Mouse (Mus musculus) right cerebral cortex, postnatal 36 days (tissue): Measurements from ENCODE around the gene Gm21887.
"Not testable (repeated sequence)": the region's sequence is repeated elsewhere in the genome, so short reads cannot be mapped to it uniquely, and the experiment has no call there.

ENCODE experiments used
- DNase-seq, 2 experiments: peaks; one replicate each; pipeline ENCODE4 v3.0.0; 2022; ENCODE audit warnings: low spot score in 2 of 2, mixed read lengths in 1 of 2

The Gm21887 gene

GRCm38 (mm10) chrX:170011529-170011879 is 2.0 kb downstream of the Gm21887 start:
- not testable (repeated sequence) for DNase-seq

- not testable (repeated sequence) for DNase-seq
Measured at GRCm38 (mm10) chrX:170013421-170013820, 4.0 kb downstream of the Gm21887 start.

DNA sequence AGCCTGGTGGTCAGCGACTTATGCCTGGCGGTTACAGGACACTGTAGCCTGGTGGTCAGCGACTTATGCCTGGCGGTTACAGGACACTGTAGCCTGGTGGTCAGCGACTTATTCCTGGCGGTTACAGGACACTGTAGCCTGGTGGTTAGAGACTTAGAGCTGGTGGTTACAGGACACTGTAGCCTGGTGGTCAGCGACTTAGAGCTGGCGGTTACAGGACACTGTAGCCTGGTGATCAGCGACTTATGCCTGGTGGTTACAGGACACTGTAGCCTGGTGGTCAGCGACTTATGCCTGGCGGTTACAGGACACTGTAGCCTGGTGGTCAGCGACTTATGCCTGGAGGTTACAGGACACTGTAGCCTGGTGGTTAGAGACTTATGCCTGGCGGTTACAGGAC is 4.6 kb downstream of the Gm21887 start:
- DNase-seq = not testable (repeated sequence)

DNA sequence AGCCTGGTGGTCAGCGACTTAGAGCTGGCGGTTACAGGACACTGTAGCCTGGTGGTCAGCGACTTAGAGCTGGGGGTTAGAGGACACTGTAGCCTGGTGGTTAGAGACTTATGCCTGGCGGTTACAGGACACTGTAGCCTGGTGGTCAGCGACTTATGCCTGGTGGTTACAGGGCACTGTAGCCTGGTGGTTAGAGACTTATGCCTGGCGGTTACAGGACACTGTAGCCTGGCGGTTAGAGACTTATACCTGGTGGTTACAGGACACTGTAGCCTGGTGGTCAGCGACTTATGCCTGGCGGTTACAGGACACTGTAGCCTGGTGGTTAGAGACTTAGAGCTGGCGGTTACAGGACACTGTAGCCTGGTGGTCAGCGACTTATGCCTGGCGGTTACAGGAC is 6.4 kb downstream of the Gm21887 start:
- not testable (repeated sequence) for DNase-seq

- not testable (repeated sequence) for DNase-seq
Measured at GRCm38 (mm10) chrX:170017333-170018245, 8.1 kb downstream of the Gm21887 start.

DNA sequence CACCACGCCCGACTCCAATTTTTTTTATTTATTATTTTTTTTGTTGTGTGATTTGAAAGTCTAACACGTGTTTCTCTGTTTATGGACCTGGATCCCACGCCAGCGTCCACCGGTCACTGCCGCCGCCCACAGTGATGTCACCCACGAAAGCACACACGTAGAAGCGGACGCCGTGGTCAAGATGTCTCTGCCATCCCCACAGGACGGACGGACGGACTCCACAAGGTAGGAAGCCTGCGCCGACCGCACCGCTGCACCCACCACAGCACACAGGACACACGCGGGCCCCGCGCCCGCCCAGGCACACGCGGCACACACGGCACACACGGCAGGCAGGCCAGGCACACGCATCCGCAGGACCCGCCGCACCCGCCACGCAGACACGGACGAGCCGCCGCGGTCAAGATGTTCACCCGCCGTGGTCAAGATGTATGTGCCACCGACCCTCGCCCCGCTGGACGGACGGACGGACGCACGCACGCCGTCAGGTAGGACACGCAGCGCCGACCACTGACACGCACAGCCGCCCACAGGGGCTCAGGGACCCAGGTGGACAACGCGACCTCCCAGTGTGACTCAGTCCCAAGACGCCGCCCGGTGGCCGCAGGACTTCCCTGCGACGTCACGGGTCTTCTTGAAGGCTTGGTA is 9.2 kb downstream of the Gm21887 start:
- DNase-seq = peak in 1 of 2 experiments; percentile 64

DNA sequence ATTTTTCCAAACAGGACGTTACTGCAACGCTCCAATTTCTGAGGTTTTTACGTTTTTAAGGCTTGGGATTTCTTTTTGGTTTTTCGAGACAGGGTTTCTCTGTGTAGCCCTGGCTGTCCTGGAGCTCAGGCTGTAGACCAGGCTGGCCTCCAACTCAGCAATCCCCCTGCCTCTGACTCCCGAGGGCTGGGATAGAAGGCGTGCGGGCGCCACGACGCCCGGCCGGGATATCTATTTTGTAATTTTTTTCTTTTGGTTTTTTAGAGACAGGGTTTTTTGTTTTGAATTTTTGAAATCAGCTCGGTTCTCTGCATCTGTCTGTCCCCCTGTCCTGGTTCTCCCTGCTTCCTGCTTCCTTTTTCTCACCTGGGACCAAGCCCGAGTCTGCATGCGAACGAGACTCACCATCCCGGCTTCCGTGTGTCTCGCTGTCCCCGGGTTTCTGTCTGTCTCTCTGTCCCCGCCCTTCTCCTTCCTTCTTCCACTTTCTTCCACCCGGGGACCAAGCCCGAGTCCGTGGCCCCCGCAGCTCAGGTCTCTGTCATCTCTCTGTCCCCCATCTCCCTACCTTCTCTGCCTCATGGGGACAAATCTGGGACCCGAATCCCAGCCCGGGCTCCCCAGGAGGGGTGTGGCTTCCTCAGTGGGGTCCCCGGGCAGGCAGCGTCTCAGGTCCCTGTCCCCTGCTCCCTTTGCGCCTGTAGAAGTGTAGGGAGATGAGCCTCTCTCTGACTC is 9.9 kb downstream of the Gm21887 start:
- DNase-seq = not testable (repeated sequence)

DNA sequence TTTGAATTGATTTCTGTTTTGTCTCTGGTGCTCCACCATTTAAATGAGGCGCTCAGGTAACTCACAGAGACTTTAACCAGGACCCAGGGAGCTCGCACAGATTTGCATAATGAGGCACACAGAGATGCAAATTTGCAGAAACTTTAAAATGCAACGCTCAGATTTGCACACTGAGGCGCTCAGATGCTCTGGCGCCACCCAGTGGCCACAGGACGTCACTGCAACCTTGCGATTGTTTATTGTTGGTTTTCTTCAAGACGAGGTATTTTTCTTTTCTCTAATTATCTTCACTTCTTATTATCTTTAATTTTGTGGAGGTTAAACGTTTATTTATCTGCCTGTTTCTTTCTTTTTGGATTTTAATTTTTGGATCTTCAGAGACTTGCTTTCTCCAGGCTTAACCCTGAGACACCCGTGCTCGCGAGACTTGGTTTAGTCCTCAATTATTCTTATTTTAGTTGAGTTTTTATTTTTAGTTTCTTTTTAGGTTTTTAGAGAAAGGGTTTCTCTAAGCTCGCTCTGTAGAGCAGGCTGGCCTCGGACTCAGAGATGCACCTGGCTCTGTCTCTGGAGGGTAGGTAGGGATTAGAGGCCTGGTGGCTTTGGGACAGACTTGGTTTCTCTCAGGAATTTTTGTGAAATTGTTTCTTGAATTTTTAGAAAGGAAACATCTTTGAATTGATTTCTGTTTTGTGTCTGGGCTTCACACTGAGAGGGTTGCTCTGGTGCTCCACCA is 10.7 kb downstream of the Gm21887 start:
- DNase-seq = peak; percentile 97

DNA sequence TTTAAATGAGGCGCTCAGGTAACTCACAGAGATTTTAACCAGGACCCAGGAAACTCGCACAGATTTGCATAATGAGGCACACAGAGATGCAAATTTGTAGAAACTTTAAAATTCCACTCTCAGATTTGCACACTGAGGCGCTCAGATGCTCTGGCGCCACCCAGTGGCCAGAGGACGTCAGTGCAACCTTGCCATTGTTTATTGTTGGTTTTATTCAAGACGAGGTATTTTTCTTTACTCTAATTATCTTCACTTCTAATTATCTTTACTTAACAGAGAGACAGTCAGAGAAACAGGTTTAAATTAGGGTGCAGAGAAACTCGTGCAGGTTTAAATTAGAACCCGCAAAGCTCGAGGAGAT is 11.2 kb downstream of the Gm21887 start:
- DNase-seq = not testable (repeated sequence)

- DNase-seq = not testable (repeated sequence)
Measured at GRCm38 (mm10) chrX:170021205-170021604, 11.7 kb downstream of the Gm21887 start.

DNA sequence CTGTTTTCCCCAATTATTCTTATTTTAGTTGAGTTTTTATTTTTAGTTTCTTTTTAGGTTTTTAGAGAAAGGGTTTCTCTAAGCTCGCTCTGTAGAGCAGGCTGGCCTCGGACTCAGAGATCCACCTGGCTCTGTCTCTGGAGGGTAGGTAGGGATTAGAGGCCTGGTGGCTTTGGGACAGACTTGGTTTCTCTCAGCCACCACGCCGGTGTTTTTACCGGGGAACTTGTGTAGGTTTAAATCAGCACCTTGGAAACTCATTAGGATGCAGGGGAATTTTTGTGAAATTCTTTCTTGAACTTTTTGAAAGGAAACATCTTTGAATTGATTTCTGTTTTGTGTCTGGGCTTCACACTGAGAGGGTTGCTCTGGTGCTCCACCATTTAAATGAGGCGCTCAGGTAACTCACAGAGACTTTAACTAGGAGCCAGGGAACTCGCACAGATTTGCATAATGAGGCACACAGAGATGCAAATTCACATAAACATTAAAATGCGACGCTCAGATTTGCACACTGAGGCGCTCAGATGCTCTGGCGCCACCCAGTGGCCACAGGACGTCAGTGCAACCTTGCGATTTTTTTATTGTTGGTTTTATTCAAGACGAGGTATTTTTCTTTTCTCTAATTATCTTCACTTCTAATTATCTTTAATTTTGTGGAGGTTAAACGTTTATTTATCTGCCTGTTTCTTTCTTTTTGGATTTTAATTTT is 12.4 kb downstream of the Gm21887 start:
- DNase-seq = peak in 1 of 2 experiments; percentile 69
